Mouse (Mus musculus): ENCODE data around the gene Dip2b.

GRCm38 (mm10) chr15:100247296-100247695 is 208.8 kb downstream of the Dip2b start:
- TF ChIP-seq POLR2A (IDR thresholded peaks at IDR 0.05; ENCODE audit: borderline replicate concordance, extremely low read depth, low read depth, low read length) = no peak
- TF ChIP-seq CTCF (IDR thresholded peaks at IDR 0.05; ENCODE audit: insufficient read depth, low read length) = no peak

Data from lung, adult 2 months (tissue).